Mouse (Mus musculus): Measurements from ENCODE around the gene Ninl.

The Ninl gene

DNA sequence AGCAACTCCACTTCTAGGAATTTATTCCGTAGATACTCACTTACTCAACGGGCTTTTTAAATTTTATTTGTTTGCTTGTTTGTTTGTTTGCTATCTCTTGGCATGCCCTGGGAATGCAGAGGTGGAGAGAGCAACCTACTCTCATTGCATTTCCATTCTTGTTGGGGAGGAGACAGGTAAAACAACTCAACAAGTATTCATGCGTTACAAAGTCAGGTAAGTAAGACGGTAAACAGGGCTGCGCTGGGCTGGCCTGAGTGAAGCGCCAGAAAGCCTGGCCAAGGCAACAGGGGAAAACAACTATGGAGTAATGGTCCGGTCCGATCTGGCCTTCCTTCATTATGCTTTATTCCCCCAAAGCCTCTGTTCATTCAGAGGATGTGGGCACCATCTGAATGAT is 136.8 kb downstream of the Ninl start:
- DNase-seq (ENCODE audit: low spot score), result no peak

DNA sequence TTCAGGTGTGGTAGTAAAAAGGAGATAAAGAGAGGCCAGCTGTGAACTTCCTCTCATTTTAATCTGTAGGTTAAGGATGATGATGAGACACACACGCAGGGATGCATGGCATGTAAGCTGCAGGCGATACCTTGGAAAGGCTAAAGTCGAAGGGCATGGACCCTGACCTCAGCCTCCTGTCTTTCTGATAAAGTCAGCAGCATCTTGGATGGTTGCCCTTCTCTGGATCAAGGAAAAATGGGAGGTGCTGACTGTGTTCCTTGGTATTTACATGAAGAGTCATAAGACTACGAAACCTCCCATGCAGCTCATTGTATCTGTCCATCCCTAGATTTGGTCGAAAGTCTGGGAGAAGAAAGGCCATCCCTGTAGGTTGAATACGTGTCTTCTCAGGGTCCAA is 138.8 kb downstream of the Ninl start:
- no peak for DNase-seq (ENCODE audit: low spot score)

DNA sequence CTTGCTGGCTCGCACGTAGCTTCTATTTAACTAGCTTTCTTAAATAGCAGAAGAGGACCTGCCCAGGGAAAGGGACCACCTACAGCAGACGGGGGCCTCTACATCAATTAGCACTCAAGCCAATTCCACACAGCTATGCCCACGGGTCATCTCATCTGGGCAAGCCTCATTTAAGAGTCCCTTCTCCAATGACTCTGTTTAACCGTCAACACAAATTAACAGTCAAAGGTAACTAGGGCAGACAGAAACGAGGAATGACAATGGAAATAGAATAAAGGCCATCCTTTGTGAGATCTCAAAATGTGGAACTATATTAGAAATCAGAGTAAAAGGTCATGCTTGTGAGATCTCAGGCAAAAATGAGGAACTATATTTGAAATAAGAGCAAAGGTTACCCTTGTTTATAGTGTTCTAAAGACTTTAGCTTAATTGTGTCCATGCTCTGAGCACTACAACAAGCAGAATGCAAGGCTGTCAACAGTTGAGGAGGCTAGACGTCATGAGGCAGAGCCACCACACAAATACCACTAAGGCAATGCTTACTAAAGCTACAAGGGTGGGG is 143.4 kb downstream of the Ninl start:
- DNase-seq (ENCODE audit: low spot score), result no peak

DNA sequence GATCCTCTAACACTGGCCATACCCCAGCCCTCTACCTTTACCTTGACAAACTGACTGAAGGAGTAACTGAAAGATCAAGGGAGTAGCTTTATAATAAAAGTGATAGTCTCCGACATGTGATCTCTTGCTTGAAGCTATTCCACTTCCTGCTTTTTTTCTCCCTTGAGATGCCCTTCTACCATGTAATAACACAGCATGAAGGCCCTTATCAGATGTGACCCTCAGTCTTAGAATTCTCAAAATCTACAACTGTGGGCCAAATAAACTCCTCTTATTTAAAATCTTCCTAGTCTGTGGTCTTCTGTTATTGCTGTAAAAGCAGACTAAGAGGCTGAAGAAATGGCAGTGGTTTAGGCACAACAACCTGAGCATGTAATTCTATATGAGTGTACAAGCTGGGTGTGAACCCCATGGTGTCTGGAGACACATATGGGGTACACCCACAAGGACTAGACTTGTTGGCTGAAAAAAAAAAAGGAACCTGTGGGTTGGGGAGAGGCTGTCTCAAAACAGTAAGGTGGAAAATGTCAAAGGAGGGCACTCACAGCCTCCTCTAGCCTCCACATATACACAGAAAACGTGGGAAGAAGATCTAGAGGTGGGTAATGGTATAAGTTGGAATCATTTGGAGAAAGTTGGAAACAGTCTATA is 144.4 kb downstream of the Ninl start:
- no peak for DNase-seq (ENCODE audit: low spot score)

DNA sequence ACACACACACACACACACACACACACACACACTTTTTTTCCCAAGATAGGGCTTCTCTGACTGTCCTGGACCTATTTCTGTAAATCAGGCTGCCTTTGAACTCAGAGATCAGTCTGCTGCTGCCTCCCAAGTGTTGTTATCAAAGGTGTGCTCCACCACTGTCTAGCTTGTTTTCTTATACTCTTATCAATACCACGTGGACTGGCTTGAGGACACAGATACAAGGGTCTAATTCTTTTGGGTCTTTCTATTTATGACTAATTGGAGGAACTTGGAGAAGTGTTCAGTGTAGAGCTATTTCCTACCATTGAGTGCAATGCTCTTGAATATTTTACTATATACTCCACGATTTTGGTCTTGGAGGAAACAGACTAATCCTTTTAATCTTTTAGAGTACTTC is 151.8 kb downstream of the Ninl start:
- no peak for DNase-seq (ENCODE audit: low spot score)

DNA sequence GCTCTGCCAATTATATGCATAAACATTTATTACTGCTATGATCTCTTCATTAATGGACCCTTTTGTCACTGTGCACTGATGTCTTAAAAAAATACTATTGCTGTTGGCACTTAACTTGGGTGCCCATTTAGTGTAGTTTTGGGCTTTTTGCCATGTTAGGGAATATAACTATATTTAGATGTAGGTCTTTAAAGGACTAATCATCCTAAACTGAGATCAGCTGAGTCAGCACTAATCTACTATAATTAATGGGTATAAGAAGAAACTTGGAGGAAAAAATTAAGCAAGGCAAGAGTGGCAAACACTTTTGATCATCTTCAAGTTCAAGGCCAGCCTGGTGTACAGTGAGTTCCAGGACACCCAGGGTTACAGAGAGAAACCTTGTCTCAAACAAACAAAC is 152.9 kb downstream of the Ninl start:
- DNase-seq (ENCODE audit: low spot score), result no peak

DNA sequence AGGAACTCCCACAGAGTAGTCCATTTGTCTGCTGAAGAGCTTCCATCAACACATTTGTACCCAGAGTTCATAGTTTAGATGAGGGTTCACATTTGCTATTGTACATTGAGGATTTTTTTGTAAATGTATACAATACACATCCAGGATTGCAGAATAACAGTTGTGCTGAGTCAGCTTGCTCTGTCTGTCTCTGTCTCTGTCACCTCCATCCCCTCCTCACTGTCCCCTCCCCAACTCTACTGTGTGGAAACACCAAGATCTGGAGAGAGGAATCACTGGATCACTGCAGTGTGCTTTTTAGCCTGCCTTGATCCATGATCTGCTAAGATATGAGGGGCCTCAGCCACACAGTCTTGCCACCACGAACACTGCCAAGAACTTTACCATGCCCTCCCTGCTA is 153.4 kb downstream of the Ninl start:
- DNase-seq (ENCODE audit: low spot score), result no peak

DNA sequence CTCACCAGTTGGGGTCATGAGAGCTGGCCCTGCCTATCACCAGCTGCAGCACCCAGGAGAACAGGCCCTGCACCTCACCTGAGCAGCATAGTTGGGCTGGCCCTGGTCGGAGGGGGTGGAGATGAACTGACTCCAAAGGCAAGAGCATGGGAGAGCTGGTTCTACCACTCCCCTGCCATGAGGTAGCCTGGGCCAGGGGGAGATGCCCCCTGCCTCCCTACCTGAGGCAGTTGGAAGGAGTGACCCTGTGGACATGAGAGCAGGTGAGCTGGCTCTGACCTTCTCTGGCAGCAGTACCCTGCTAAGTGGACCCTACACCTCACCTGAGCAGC is 154.4 kb downstream of the Ninl start:
- DNase-seq (ENCODE audit: low spot score), result no peak

Data from urinary bladder, postnatal 25 days (tissue).